Mouse (Mus musculus) midbrain, embryonic 11.5 days (tissue): ENCODE measurements at regions not wholly inside any gene's neighbourhood (a gene's known extent, or its start where the extent isn't known, plus 50 kb on each side); places are given as distances from the start of the nearest gene placed in this dataset.

Experiments
- ATAC-seq: fragments of 200-750 bp; cut with Nextera tagmentation; 2 replicates; pipeline ENCODE4 v1.8.0; 2017; ENCODE audit warnings: moderate TSS enrichment, moderate library complexity; ENCODE audit not compliant: low FRiP score
- DNase-seq: peaks from one replicate; pipeline ENCODE4 v3.0.0; 2015; ENCODE audit warnings: low spot score; ENCODE audit errors: missing footprints
- H3K27ac ChIP-seq: fragments of 300-500 bp; sonication (generic); 2 replicates; pipeline ENCODE4 v1.5.1; 2014; ENCODE audit warnings: low read depth, low read length
- H3K27me3 ChIP-seq: fragments of 300-500 bp; sonication (generic); 2 replicates; pipeline ENCODE4 v1.6.1; 2014; ENCODE audit warnings: mild to moderate bottlenecking, low read length, moderate library complexity, mixed read lengths; ENCODE audit not compliant: control insufficient read depth, insufficient read depth
- H3K36me3 ChIP-seq: fragments of 300-500 bp; sonication (generic); 2 replicates; pipeline ENCODE4 v1.6.1; 2014; ENCODE audit warnings: mild to moderate bottlenecking, low read length, moderate library complexity, mixed read lengths; ENCODE audit not compliant: control insufficient read depth, insufficient read depth
- H3K4me1 ChIP-seq: fragments of 300-500 bp; sonication (generic); 2 replicates; pipeline ENCODE4 v1.6.1; 2014; ENCODE audit warnings: low read length; ENCODE audit not compliant: control insufficient read depth, insufficient read depth
- H3K4me2 ChIP-seq: fragments of 300-500 bp; sonication (generic); 2 replicates; pipeline ENCODE4 v1.6.1; 2014; ENCODE audit warnings: mild to moderate bottlenecking, moderate library complexity
- H3K4me3 ChIP-seq: fragments of 300-500 bp; sonication (generic); 2 replicates; pipeline ENCODE4 v1.5.1; 2014; ENCODE audit warnings: low read depth, low read length
- H3K9ac ChIP-seq: fragments of 300-500 bp; sonication (generic); 2 replicates; pipeline ENCODE4 v1.6.1; 2014; ENCODE audit warnings: low read length
- H3K9me3 ChIP-seq: fragments of 300-500 bp; sonication (generic); 2 replicates; pipeline ENCODE4 v1.6.1; 2016; ENCODE audit warnings: low read length; ENCODE audit not compliant: control insufficient read depth
- WGBS: fragments of 180-500 bp; shearing (Covaris S2); extraction: QIAGEN DNeasy Blood & Tissue Kit; methylation state at CpG from one replicate; pipeline ENCODE4 v1.1.7; 2014; 5-methylcytosine and 5-hydroxymethylcytosine counted together

DNA sequence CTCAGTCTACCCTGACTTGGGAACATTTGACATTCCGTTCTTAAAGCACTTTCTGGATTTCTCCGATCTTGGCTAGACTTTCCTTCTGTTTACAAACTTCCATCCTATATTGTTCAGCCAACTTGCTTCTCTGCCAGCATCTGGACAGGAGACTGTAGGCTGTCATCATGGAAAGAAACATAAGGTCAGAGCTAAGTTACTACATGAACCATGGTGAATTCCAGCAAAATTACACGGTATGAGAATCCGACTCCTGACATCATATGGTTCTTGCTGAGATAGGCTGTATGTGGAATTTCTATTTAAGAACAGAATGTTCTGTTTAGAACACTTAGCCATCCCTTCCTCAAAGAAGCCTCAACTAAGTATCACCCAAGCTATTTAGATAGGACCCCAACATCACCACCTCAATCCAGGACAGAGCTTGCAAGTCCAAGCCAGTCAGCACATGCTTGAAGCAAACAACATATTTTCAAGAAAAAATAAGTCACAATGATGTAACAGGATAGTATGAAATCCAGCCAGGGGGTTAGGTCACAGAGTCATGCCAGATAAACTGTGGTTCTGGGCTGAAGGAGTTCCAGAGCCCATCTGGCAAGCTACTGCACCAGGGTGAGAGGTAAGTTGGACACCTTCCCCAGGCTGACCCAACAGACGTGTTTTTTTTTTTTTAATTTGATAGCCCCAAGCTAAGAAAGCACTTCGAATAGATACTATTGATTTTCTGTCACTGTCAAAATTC is 52.9 kb upstream of the Thbs1 start:
- WGBS, result 87% methylated on average over 6 of the region's 6 CpGs
- DNase-seq (no peak), ATAC-seq (no peak)

DNA sequence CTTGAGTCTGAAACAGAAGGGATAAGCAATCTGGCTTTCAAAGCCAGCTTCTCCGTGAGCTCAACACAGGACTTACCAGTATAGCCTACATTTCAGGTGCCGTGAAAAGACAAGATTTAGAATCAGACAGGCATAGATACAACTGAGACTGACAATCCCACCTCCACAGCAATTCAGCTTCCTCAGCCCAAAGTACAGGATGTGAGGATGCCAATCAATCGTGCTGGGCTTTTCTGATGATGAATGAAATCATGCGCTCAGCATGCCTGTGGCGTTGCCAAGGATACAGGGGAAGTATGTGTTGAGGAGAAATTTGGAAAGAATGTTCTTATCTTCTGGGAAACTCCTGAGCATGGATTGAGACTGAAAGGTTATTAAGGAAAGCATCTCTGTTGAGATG is 50.4 kb upstream of the Thbs1 start:
- WGBS, result 70% methylated on average over 5 of the region's 5 CpGs
- no peaks in the 10 kb centered on the region for H3K9me3 ChIP-seq
- no peak overlapping the region for H3K9ac ChIP-seq
- DNase-seq, result no peak
- ATAC-seq, result no peak
- no peak overlapping the region for H3K27ac ChIP-seq
- H3K27me3 ChIP-seq, result no peaks in the 10 kb centered on the region
- H3K4me1 ChIP-seq, result no peaks in the 10 kb centered on the region
- H3K36me3 ChIP-seq, result no peaks in the 10 kb centered on the region
- no peak overlapping the region for H3K4me2 ChIP-seq
- H3K4me3 ChIP-seq, result no peak overlapping the region

More for the DNA sequence above, 52.9 kb upstream of the Thbs1 start:
- Histone ChIP-seq H3K4me2 (no peak overlapping the region), H3K27me3 (no peaks in the 10 kb centered on the region), H3K36me3 (no peaks in the 10 kb centered on the region), H3K4me3 (no peak overlapping the region), H3K27ac (no peak overlapping the region), H3K4me1 (no peaks in the 10 kb centered on the region), H3K9ac (no peak overlapping the region), H3K9me3 (no peaks in the 10 kb centered on the region)
